Mouse (Mus musculus): ENCODE data around the gene Slc5a1.
A peak's percentile ranks its signal among the peaks of the same experiment; 100 is the strongest.

Gene Slc5a1

GRCm38 (mm10) chr5:33104025-33104481 lies at the start of gene Slc5a1:
Gene Slc5a1, plus strand, starts transcription at chr5:33104219.
- DNase-seq (ENCODE audit: low read depth, low spot score) = no peak

DNA sequence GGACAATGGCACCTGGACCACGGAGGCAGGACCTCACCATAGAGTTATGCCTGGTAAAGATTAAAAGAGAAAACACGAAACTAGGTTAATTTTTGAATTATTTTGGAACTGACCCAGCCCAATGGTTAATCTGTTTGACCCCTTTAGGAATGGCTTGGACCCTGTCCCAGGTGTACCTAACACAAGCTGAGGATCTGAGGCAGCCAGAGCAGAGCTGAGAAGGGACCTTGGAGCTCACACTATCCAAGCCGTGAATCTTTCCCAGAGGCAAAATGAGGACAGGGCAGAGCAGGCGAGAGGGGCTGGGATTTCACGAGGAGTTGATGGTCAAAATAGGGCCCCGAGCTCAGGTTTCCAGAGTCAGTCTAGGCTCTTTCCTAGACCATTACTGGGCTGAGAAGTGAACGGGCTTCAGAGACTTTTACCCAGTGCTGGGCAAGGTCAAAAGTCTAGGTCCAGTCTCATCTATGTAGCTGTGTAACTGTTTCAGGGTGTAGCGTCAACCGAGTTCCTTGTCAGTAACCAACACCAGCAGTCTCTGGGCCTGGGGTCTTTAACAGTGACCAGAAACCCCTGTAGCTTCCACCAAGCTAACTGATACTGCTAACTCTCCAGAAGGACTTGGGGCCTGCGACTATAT lies 47.8 kb upstream of the Slc5a1 start:
- DNase-seq (ENCODE audit: low read depth, low spot score) = no peak

- no peak for DNase-seq (ENCODE audit: low read depth, low spot score)
Measured at GRCm38 (mm10) chr5:33070071-33070470, 33.9 kb upstream of the Slc5a1 start.

- no peak for DNase-seq (ENCODE audit: low read depth, low spot score)
Measured at GRCm38 (mm10) chr5:33076490-33077191, 27.4 kb upstream of the Slc5a1 start.

DNA sequence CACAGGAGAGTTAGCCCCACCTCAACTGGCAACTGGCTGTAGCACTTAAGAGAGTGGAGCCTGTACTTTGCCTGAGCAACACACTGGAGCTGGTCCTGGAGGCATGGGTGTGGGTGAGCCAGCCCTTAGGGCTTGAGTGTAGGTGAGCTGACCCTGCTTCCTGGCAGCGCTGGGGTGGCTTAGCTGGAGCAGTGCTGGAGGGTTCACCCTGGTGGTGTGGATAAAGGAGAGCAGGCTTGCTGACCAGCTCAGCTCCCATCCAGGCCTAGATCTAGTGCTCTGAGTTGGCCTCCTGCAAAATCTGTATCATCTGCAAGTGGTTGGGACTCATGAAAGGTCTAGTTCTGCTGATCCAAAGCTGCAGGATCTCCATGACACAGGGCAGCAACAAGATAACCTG lies 21.1 kb upstream of the Slc5a1 start:
- no peak for DNase-seq (ENCODE audit: low read depth, low spot score)

- no peak for DNase-seq (ENCODE audit: low read depth, low spot score)
Measured at GRCm38 (mm10) chr5:33084599-33084998, 19.4 kb upstream of the Slc5a1 start.

DNA sequence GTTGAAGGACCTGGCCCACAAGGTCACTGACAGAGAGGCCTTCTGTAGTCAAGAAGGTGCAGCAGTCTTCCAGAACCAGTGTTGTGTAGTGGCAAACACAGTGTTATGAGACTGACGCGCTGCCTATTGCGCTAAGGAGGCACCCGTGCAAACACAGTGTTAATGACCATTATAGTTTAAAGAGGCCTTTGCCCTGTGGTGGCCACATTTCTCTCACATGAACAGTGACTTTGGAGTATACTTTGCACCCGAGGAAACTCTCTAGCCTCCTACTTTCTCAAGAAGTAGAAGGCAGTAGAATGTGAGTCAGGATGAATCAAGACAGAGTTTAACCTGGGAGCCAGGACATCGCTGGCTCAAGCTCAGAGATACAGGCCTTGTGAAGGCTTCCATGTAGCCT lies 12.7 kb upstream of the Slc5a1 start:
- DNase-seq (ENCODE audit: low read depth, low spot score) = no peak

DNA sequence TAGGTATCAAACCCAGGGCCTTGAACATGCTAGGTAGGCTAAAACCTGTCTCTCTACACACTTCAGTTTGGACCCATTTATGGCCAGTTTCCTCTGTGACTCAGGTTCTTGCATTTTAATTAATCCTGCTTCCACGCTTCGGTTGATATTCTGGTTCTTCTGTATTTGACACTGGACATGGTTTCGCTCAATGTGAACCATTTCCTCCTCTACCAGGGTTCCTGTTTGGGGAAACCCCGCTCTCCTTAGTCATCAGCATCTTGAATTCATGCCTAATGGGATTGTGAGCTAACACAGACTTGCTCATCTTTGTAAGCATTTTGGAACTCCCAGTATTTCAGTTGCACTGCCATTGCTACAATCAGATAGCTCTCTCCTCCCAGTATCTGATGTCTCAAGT lies 8.7 kb upstream of the Slc5a1 start:
- no peak for DNase-seq (ENCODE audit: low read depth, low spot score)

DNA sequence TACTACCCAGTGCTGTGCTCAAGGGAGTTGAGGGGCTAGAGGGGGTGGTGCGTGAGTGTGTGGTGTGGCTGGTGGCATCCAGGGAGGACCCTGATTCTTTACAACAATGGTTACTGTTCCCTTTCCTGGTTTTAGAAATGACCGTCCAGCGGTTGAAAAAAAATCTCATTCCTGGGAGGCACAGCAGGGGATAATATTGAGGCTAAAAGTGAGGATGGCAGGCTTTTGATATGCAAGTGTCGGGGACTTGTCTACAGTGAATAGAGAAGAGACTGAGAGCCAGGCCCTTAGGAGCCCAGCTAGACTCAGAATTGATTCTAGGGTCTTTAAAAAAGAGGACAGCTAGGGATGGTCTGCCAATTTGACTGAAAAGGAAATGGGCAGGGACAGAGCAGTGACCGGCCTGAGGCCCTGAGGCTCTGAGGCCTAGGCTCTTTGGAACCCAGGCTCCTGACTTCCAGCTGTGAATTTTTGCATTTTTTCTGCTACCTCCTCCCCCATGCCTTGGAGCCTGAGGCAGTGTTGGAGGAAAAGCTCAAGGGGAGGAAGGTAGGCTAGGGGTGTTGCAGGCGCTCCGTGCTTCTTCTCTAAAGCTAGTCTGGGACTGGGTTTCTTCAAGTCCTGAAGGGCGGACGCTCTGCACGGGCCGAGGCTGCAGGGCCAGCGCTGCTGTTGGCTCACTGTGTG lies 1.5 kb upstream of the Slc5a1 start:
- no peak for DNase-seq (ENCODE audit: low read depth, low spot score)

DNA sequence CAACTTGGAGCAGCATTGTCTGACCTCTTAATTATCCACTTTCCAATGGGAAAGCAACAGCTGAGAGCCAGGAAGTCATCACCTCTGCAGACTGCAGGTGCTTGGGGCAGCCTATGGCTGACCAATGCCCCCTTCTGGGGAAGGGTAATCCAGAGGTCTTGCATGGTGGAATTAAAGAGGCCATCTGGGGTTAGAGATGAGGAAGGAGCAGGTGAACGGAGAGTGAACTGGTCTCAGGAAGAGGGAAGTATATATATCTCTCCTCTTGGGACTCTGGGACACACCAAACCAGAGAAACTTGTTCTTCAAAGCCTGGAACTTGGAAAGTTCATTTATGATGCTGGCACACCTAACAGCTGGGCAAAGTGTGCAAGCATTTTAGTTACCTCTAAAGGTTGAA lies 857 bp downstream of the Slc5a1 start:
- no peak for DNase-seq (ENCODE audit: low read depth, low spot score)

DNA sequence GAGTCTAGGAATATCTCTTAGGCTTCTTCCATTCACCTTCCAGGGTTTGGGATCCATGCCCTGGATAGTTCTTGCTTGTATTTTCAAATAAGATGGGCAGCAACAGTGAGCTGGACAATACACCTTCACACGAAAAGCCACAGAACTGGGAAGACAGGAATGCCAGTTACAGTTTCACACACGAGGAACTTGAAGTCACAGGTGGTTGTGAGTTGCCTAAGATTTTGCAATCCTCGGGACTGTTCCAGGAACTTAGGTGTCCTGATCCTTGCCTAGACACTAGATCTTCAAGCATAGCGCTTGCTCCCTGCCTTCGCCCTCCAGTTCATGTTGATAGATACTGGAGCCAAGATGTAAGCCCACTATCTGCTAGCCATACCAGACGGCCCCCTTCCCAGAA lies 1.6 kb downstream of the Slc5a1 start:
- DNase-seq (ENCODE audit: low read depth, low spot score) = no peak

- no peak for DNase-seq (ENCODE audit: low read depth, low spot score)
Measured at GRCm38 (mm10) chr5:33107056-33107455, 3.0 kb downstream of the Slc5a1 start.

- DNase-seq (ENCODE audit: low read depth, low spot score) = no peak
Measured at GRCm38 (mm10) chr5:33107778-33108405, 3.9 kb downstream of the Slc5a1 start.

DNA sequence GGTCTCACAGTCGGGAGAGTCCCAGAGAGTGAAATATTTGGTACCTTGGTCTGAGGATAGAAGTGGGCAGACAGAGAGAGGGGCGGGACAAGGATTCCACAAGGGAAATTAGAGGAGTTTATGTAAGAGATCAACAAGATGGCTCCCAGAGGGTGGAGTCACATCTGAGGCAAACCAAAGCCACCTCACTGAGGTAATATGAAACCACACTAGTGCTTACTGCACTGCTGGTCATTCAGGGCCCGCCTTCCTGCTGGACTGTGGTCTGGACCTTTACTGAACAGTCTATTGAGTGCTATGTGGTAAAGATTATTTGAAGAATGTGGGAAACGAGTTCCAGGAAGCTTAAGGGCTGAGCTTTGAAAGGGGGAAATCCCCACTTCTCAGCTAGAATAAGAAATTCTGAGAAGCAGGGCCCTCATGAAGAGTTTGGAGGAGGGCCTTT lies 17.9 kb downstream of the Slc5a1 start:
- no peak for DNase-seq (ENCODE audit: low read depth, low spot score)

DNA sequence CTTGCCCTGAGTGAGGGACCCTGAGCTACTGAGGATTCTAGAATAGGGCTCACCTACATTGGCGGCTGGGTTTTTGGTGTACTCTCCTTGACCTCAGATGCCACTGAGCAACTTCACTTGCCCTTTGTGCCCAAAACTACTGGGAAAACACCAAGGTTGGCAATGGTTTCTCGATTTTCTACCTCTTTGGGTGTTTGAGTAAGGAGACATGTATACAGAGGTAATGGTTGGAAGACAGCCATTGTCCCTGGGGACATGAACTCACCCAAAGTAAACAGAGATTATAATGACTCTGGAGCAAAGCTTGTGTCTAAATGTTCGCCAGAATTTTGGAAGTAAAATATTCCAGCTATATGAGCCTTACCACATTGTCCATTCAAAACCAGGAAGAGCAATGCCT lies 19.6 kb downstream of the Slc5a1 start:
- DNase-seq (ENCODE audit: low read depth, low spot score) = no peak

GRCm38 (mm10) chr5:33125318-33125717 lies 21.3 kb downstream of the Slc5a1 start:
- DNase-seq (ENCODE audit: low read depth, low spot score) = no peak

- no peak for DNase-seq (ENCODE audit: low read depth, low spot score)
Measured at GRCm38 (mm10) chr5:33134132-33134531, 30.1 kb downstream of the Slc5a1 start.

GRCm38 (mm10) chr5:33135611-33136010 lies 31.6 kb downstream of the Slc5a1 start:
- no peak for DNase-seq (ENCODE audit: low read depth, low spot score)

GRCm38 (mm10) chr5:33142790-33143455 lies 38.9 kb downstream of the Slc5a1 start:
- peak; percentile 25 for DNase-seq (ENCODE audit: low read depth, low spot score)

GRCm38 (mm10) chr5:33144025-33144424 lies 40.0 kb downstream of the Slc5a1 start:
- DNase-seq (ENCODE audit: low read depth, low spot score) = no peak

DNA sequence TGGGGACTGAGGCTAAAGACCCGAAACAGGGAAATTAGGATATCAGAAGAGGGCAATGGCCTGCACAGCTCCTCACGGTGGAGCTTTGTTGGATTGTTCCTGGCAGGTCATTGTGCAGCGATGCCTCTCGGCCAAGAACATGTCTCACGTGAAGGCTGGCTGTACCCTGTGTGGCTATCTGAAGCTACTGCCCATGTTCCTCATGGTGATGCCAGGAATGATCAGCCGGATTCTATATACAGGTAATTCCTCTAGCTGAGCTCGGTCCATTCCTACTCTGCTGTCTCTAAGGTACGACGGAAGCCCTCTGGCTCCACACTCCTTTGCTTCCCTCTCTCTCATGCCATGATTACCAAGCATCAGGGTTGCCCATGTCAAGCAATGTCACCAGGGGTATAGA lies 42.8 kb downstream of the Slc5a1 start:
- no peak for DNase-seq (ENCODE audit: low read depth, low spot score)

DNA sequence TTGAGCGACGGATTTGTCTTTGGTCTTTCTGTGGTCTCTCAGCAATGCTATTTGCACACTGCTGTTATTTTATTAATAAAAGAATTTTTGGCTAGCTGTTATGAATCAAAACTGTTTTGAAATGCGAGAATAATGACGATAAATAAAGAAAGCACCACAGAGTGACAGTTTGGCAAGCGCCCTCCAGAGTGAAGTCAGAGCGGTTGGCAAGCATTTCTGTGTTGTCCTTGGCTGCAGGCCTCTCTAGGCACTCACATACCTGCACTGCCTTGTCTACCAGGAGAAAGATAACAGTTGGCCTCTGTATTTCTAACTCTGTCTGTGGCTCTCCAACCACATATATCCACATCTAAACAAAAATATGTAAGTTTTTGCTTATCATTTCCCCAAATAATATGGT lies 43.7 kb downstream of the Slc5a1 start:
- DNase-seq (ENCODE audit: low read depth, low spot score) = no peak
